Mouse (Mus musculus) embryonic fibroblast, embryonic 13.5 days (primary cell): ENCODE measurements around the gene Srsf3. TPM values are rescaled to one million over a fixed set of nuclear protein-coding genes. Genes with fewer than 3 reads are reported as not detected.
"Not testable (repeated sequence)": the region's sequence is repeated elsewhere in the genome, so short reads cannot be mapped to it uniquely, and the experiment has no call there.

Experiments
- H3K27ac ChIP-seq: 2 replicates; pipeline ENCODE4 v1.5.1; 2012; ENCODE audit warnings: low read length, control low read depth, inconsistent platforms; ENCODE audit not compliant: insufficient read depth
- H3K4me1 ChIP-seq: 2 replicates; pipeline ENCODE4 v1.6.1; 2011; ENCODE audit warnings: low read length; ENCODE audit not compliant: control insufficient read depth, insufficient read depth
- H3K4me3 ChIP-seq: 2 replicates; pipeline ENCODE4 v1.5.1; 2011; ENCODE audit warnings: mild to moderate bottlenecking, control low read depth, low read length; ENCODE audit not compliant: insufficient read depth
- CTCF ChIP-seq: IDR thresholded peaks from 2 replicates; pipeline ENCODE4 v1.5.1; 2011; ENCODE audit warnings: mild to moderate bottlenecking, control low read depth, low read length, moderate library complexity, borderline replicate concordance; ENCODE audit not compliant: insufficient read depth
- POLR2A ChIP-seq: IDR thresholded peaks from 2 replicates; pipeline ENCODE4 v1.6.1; 2011; ENCODE audit warnings: low read depth, mild to moderate bottlenecking, control low read depth, low read length, moderate library complexity
- polyA plus RNA-seq: library from polyadenylated mRNA; stranded (reverse); fragments of >200 nt; gene quantifications from 2 replicates; pipeline ENCODE4 v1.2.4, GENCODE M21; 2011; ENCODE audit warnings: low read depth; ENCODE audit not compliant: missing spikeins, insufficient read length

Gene Srsf3
- polyA plus RNA-seq, 1 experiment = 253 TPM

- Histone ChIP-seq H3K27ac (no peak overlapping the region), H3K4me1 (peaks cover 8% of the 10 kb centered on the region; the same call in 1 of the 2 replicates), H3K4me3 (no peak overlapping the region)
- TF ChIP-seq CTCF (no peak), POLR2A (no peak)
Measured at GRCm38 (mm10) chr17:29062119-29063035, 29.9 kb downstream of the Srsf3 start.

GRCm38 (mm10) chr17:29063121-29063987 is 30.9 kb downstream of the Srsf3 start:
- Histone ChIP-seq H3K27ac (no peak overlapping the region), H3K4me3 (no peak overlapping the region), H3K4me1 (peaks cover 11% of the 10 kb centered on the region; the same call in 1 of the 2 replicates)
- no peak for TF ChIP-seq CTCF
- TF ChIP-seq POLR2A = no peak

- H3K4me1 ChIP-seq = peaks cover 11% of the 10 kb centered on the region; the same call in 1 of the 2 replicates
- no peak overlapping the region for H3K4me3 ChIP-seq
- TF ChIP-seq POLR2A = no peak
- TF ChIP-seq CTCF = no peak
- H3K27ac ChIP-seq = no peak overlapping the region
Measured at GRCm38 (mm10) chr17:29063988-29064285, 31.5 kb downstream of the Srsf3 start.

GRCm38 (mm10) chr17:29065245-29065940 is 33.0 kb downstream of the Srsf3 start:
- Histone ChIP-seq H3K4me1 (peaks cover 11% of the 10 kb centered on the region; the same call in 1 of the 2 replicates), H3K27ac (no peak overlapping the region), H3K4me3 (no peak overlapping the region)
- no peak for TF ChIP-seq CTCF
- TF ChIP-seq POLR2A = no peak

GRCm38 (mm10) chr17:29065971-29066370 is 33.5 kb downstream of the Srsf3 start:
- no peak for TF ChIP-seq POLR2A
- no peak for TF ChIP-seq CTCF
- Histone ChIP-seq H3K4me1 (peaks cover 11% of the 10 kb centered on the region; the same call in 1 of the 2 replicates), H3K4me3 (no peak overlapping the region), H3K27ac (no peak overlapping the region)

- H3K27ac ChIP-seq, H3K4me3 ChIP-seq, H3K4me1 ChIP-seq: not testable (repeated sequence)
Measured at GRCm38 (mm10) chr17:29067416-29067815, 35.0 kb downstream of the Srsf3 start.

GRCm38 (mm10) chr17:29067847-29068246 is 35.4 kb downstream of the Srsf3 start:
- Histone ChIP-seq H3K4me3 (no peak overlapping the region), H3K27ac (no peak overlapping the region), H3K4me1 (peaks cover 9% of the 10 kb centered on the region; the same call in 1 of the 2 replicates)
- TF ChIP-seq POLR2A = no peak
- TF ChIP-seq CTCF = no peak

- Histone ChIP-seq H3K4me1 (peaks cover 2% of the 10 kb centered on the region; the same call in 1 of the 2 replicates), H3K27ac (no peak overlapping the region)
Measured at GRCm38 (mm10) chr17:29069063-29069462, 36.6 kb downstream of the Srsf3 start.

GRCm38 (mm10) chr17:29071820-29072219 is 39.4 kb downstream of the Srsf3 start:
- Histone ChIP-seq H3K27ac (no peak overlapping the region), H3K4me3 (no peak overlapping the region), H3K4me1 (peaks cover 2% of the 10 kb centered on the region; the same call in 1 of the 2 replicates)
- no peak for TF ChIP-seq CTCF
- TF ChIP-seq POLR2A = no peak

More at GRCm38 (mm10) chr17:29069063-29069462, 36.6 kb downstream of the Srsf3 start:
- TF ChIP-seq POLR2A (no peak), CTCF (no peak)
- H3K4me3 ChIP-seq = no peak overlapping the region
